Mouse (Mus musculus) induced T-regulatory cell, adult 2 months (primary cell): ENCODE results near the gene Vwa7.
"Not testable (repeated sequence)": the region's sequence is repeated elsewhere in the genome, so short reads cannot be mapped to it uniquely, and the experiment has no call there.

Experiments
- DNase-seq: peaks from one replicate; pipeline ENCODE4 v3.0.0-alpha.2; 2012; ENCODE audit warnings: low read depth

Gene Vwa7

DNA sequence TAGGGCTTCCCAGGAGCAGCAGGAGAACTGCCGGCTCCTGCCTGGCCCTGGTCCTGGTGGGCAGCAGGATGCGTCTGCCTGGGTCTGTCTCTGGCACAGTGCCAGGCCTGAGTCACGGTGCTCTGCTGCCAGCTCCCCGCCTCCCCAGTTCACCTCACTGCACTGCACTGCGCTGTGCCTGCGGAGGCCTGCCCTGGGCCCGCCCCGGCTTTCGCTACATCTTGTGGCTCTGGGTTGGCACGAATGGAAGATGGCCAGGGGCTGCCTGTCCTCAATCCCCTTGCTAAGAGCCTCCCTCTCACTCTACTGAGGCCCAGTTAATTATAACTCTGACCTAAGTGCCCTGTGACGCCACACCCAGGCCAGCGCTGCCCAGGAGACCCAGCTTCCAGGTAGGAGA lies at the start of gene Vwa7:
Vwa7 (plus strand) TSS at position 204 of the 400 bp plus-strand sequence.
- no peak for DNase-seq

DNA sequence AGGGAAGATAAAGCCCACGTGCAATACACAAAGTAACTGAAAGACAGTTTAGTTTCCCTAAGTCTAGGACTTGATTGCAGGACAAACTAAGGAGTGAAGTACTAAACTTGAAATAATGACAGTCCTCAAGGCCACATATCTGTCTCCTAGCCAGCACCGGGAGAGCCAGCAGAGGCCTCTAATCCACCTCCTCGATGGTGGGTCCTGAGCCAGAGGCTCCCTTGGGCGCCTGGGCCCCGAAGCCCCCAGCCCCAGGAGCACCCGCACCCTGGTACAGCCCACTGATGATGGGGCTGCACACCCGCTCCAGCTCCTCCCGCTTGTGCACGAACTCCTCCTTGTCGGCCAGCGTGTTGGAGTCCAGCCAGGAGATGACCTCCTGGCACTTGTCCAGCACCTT lies 46.6 kb upstream of the Vwa7 start, which contains the start of gene Gm20481:
Gm20481 (plus strand) TSS at position 91 of the 400 bp plus-strand sequence.
- DNase-seq: not testable (repeated sequence)

DNA sequence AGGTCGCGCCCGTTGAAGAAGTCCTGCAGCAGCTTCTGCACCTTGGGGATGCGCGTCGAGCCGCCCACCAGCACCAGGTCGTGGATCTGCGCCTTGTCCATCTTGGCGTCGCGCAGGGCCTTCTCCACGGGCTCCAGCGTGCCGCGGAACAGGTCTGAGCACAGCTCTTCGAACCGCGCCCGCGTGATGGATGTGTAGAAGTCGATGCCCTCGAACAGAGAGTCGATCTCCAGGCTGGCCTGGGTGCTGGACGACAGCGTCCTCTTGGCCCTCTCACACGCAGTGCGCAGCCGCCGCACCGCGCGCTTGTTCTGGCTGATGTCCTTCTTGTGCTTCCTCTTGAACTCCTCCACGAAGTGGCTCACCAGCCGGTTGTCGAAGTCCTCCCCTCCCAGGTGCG lies 45.5 kb upstream of the Vwa7 start:
- DNase-seq: not testable (repeated sequence)

DNA sequence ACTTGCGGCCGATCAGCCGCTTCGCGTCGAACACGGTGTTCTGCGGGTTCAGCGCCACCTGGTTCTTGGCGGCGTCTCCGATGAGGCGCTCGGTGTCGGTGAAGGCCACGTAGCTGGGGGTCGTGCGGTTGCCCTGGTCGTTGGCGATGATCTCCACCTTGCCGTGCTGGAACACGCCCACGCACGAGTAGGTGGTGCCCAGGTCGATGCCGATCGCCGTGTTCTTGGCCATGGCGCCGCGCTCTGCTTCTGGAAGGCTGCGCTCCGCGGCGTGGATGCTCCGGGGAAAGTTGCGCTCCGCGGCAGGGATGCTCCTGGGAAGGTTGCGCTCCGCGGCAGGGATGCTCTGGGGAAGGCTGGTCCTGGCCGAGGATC lies 44.7 kb upstream of the Vwa7 start:
- not testable (repeated sequence) for DNase-seq

DNA sequence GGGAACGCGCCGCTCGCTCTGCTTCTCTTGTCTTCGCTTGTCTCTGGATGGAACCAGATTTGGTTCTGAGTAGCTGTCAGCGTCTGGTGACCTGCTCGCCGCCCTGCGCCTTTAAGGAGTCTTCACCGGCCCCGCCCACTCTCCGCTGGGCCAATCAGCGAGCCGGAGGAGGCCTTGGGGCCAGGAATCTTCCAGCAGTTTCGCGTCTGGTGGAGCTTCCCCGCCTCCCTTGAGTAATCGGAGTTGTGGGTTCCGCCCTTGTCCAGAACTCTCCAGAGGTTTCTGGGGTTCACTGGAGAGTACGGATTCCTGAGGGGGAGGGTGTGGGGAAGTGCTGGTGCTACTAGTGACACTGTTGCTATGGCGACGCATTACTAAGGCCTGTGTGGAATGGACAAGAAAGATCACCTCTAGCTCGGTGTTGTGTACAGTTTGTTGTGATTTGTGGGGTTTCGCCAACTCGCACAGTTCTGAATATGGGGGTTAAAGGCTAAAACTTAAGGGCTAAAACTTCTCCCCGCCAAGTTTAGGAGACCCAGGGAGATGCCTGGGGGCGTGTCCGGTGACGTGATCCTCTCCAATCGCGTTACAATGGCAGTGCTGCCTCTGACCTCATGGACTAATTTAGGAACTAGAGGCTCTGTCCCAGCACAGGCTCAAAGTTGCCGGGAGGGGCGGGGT lies 44.2 kb upstream of the Vwa7 start, which contains the start of the genes Hspa1a and Hspa1l:
Hspa1a (minus strand) TSS at position 88 of the 681 bp plus-strand sequence.
Hspa1l (plus strand) TSS at position 635 of the 681 bp plus-strand sequence.
- peak; percentile 85 for DNase-seq

DNA sequence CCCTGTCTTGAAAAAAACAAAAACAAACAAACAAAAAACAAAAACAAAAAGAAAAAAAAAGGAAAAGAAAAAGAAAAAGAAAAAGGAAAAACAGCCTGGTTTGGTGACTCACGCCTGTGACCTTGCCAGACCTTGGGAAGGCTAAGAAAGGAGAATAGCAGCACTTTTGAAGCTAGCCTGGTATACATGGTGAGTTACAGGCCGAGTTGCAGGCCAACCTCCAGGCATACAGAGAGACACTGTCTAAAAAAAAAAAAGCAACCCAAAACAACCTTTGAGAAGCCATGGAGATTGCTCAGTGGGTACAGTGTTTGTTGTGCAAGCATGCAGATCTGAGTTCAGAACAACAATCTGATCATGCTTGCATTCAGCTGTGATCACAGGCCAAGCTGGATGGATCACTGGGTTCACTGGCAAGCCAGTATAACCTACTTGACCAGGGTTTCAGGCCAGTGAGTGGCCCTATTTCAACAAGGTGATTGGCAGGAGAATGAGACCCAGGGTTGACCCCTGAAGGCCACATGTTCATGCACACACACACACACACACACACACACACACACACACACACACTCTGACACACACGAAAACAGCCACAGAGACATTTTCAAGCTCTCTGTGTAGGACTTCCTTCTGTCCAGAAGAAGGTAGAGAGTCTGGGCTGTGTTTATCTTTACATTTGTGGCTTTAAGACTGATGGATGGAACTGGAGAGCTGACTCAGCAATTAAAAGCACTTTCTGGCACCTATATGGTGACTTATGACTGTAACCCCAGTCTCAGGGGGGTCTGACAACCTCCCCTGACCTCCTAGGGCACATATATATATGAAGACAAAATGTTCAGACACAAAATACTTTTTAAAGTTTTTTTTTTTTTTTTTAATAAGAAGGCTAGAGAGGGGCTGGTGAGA lies 40.5 kb upstream of the Vwa7 start:
- no peak for DNase-seq

DNA sequence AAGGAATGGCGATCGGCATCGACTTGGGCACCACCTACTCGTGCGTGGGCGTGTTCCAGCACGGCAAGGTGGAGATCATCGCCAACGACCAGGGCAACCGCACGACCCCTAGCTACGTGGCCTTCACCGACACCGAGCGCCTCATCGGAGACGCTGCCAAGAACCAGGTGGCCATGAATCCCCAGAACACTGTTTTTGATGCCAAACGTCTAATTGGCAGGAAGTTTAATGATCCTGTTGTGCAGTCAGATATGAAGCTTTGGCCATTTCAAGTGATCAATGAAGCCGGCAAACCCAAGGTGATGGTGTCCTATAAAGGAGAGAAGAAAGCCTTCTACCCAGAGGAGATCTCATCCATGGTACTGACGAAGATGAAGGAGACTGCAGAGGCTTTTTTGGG lies 39.4 kb upstream of the Vwa7 start:
- DNase-seq: no peak

DNA sequence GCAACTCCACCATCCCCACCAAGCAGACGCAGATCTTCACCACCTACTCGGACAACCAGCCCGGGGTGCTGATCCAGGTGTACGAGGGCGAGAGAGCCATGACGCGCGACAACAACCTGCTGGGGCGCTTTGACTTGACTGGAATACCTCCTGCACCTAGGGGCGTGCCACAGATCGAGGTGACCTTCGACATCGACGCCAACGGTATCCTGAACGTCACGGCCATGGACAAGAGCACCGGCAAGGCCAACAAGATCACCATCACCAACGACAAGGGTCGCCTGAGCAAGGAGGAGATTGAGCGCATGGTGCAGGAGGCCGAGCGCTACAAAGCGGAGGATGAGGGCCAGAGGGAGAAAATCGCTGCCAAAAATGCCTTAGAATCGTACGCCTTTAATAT lies 38.1 kb upstream of the Vwa7 start:
- no peak for DNase-seq

DNA sequence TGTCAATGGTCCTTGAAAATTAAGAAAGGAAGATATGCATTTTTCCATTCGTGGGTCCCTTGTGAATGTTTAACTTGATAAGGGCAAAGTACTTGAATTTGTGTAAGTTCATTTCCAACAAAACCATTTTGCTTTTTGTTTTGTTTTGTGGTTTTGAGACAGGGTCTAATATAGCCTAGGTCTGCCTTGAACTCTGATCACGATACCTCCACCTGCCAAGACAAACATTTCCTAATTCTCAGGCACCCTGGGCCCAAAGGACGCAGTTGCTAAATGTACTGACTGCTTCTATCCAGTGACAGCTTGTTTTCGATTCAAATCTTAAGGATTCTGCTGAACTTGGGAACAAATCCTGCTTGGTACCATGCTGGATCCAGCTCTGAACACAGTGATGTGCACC lies 36.7 kb upstream of the Vwa7 start:
- DNase-seq: no peak

- DNase-seq: peak; percentile 76
Measured at GRCm38 (mm10) chr17:34980655-34981054, 35.7 kb upstream of the Vwa7 start.

- peak; percentile 97 for DNase-seq
Measured at GRCm38 (mm10) chr17:34981690-34982180, 34.6 kb upstream of the Vwa7 start, which contains the start of gene Lsm2. Lsm2 (plus strand) TSS chr17:34981862.

- DNase-seq: no peak
Measured at GRCm38 (mm10) chr17:34982328-34982727, 34.1 kb upstream of the Vwa7 start.

- DNase-seq: peak; percentile 76
Measured at GRCm38 (mm10) chr17:34984218-34984617, 32.2 kb upstream of the Vwa7 start.

GRCm38 (mm10) chr17:34994751-34995150 lies 21.6 kb upstream of the Vwa7 start:
- no peak for DNase-seq

GRCm38 (mm10) chr17:34995192-34995591 lies 21.2 kb upstream of the Vwa7 start:
- DNase-seq: not testable (repeated sequence)

GRCm38 (mm10) chr17:34995927-34996326 lies 20.5 kb upstream of the Vwa7 start:
- not testable (repeated sequence) for DNase-seq

GRCm38 (mm10) chr17:34996411-34997141 lies 19.8 kb upstream of the Vwa7 start:
- DNase-seq: no peak

- DNase-seq: no peak
Measured at GRCm38 (mm10) chr17:34997142-34997483, 19.3 kb upstream of the Vwa7 start.

DNA sequence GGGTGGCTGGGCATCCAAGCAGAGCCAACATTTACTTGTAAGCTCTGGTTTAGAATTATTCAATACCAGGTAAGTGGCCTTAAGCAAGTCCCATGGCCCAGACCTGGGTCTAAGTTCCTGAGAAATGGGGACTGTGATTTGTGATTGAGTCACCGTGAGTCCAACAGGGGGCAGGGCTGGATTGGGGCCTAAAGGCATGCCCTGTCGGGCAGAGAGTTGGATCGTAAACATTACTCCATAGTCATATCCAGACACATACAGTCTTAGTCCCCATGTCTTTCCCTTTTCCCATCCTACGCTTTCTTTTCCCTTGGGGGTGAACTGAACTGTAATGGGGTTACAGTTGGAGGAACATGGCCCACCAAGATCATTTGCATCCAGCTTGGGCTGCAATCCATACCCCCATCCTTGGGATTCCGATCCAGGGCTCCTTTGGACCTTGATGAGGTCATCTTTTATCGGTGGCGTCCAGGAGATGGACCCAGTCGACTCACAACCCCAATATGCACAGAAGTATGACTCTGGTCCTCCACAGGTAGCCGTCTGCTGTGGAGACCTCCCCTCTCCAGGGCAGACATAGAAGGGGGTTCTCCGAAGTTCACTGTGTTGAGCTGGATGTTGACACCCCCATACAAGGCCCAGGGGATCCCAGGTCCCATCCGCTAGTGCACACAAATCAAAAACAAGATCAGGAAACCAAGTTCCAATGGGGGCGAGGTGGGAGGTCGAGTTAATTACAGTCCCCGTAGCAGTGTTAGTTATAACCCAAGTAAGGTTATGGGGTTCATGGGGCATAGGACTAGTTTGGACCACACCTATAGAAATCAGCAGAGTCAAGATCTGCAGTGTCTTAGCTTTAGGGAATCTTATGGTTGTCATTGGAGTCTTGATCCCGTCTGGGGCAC lies 17.6 kb upstream of the Vwa7 start:
- peak; percentile 49 for DNase-seq

GRCm38 (mm10) chr17:34999871-35000716 lies 16.3 kb upstream of the Vwa7 start:
- peak; percentile 79 for DNase-seq
